Mouse (Mus musculus) naive thymus-derived CD4-positive, alpha-beta T cell, adult 2 months (primary cell): ENCODE results near the gene Fancc.

Experiments used
- DNase-seq: peaks from one replicate; pipeline ENCODE4 v3.0.0-alpha.2; 2011; ENCODE audit warnings: low read depth

The Fancc gene

GRCm38 (mm10) chr13:63496646-63497582, at the start of gene Fancc:
Fancc (minus strand) TSS chr13:63497278.
- peak; percentile 58 for DNase-seq

GRCm38 (mm10) chr13:63545291-63545690, 48.2 kb upstream of the Fancc start:
- no peak for DNase-seq

GRCm38 (mm10) chr13:63544967-63545253, 47.8 kb upstream of the Fancc start:
- DNase-seq: no peak

- DNase-seq: no peak
Observed at GRCm38 (mm10) chr13:63544119-63544966, 47.3 kb upstream of the Fancc start.

GRCm38 (mm10) chr13:63543459-63543858, 46.4 kb upstream of the Fancc start:
- DNase-seq: no peak

GRCm38 (mm10) chr13:63542796-63543384, 45.8 kb upstream of the Fancc start:
- DNase-seq: no peak

GRCm38 (mm10) chr13:63541510-63541909, 44.4 kb upstream of the Fancc start:
- no peak for DNase-seq

- no peak for DNase-seq
Observed at GRCm38 (mm10) chr13:63540584-63540983, 43.5 kb upstream of the Fancc start.

GRCm38 (mm10) chr13:63534981-63535380, 37.9 kb upstream of the Fancc start:
- DNase-seq: no peak

GRCm38 (mm10) chr13:63530857-63531256, 33.8 kb upstream of the Fancc start:
- DNase-seq: no peak

- DNase-seq: no peak
Observed at GRCm38 (mm10) chr13:63530371-63530764, 33.3 kb upstream of the Fancc start.

- DNase-seq: no peak
Observed at GRCm38 (mm10) chr13:63529602-63530370, 32.7 kb upstream of the Fancc start.

GRCm38 (mm10) chr13:63528852-63529251, 31.8 kb upstream of the Fancc start:
- DNase-seq: no peak

- peak; percentile 61 for DNase-seq
Observed at GRCm38 (mm10) chr13:63528164-63528675, 31.1 kb upstream of the Fancc start.

- DNase-seq: no peak
Observed at GRCm38 (mm10) chr13:63525571-63526197, 28.6 kb upstream of the Fancc start.

- DNase-seq: no peak
Observed at GRCm38 (mm10) chr13:63524608-63525570, 27.8 kb upstream of the Fancc start.

- DNase-seq: no peak
Observed at GRCm38 (mm10) chr13:63524061-63524460, 27.0 kb upstream of the Fancc start.

- DNase-seq: no peak
Observed at GRCm38 (mm10) chr13:63522832-63523231, 25.8 kb upstream of the Fancc start.

- no peak for DNase-seq
Observed at GRCm38 (mm10) chr13:63520110-63520509, 23.0 kb upstream of the Fancc start.

- DNase-seq: no peak
Observed at GRCm38 (mm10) chr13:63516535-63516934, 19.5 kb upstream of the Fancc start.
